Mouse (Mus musculus) liver, adult 2 months (tissue): ENCODE results near the gene Flnb.

Experiments
- CTCF ChIP-seq: fragments of 200-500 bp; IDR thresholded peaks from 2 replicates; pipeline ENCODE4 v1.5.1; 2011; ENCODE audit warnings: low read depth, low read length, control low read depth
- POLR2A ChIP-seq: fragments of 200-500 bp; IDR thresholded peaks from 2 replicates; pipeline ENCODE4 v1.6.1; 2011; ENCODE audit warnings: low read length, control low read depth; ENCODE audit not compliant: insufficient read depth; ENCODE audit errors: extremely low read depth

DNA sequence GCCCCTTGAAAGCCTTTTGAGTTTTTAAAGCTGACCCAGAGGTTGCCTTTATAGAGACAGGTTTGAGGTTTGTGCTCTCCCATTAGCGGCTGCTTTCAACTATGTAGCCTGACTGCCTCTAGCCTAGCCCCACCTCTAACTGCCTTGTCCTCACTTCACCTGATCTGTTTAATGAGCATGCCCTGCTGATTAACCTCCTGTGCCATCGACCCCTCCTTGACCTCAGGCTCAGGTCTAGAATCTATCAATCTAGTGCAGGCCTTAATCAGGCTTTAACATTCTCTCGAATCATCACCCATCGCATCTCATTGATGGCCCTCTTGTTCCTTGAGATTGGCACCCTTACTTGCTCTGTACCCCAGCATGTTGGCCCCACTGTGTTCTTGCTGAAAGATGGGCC lies 96.7 kb downstream of the Flnb start:
- no peak for TF ChIP-seq POLR2A
- no peak for TF ChIP-seq CTCF
